Mouse (Mus musculus): Measurements from ENCODE around the gene Itga5. TPM values are rescaled to one million over a fixed set of nuclear protein-coding genes. Genes with fewer than 3 reads are reported as not detected.
A peak's percentile ranks its signal among the peaks of the same experiment; 100 is the strongest.

Itga5 gene
- total and polyA plus RNA-seq, 2 experiments from 2014 or later: 3.8 to 6.8 TPM

- DNase-seq (ENCODE audit: low spot score) (peak; percentile 90), ATAC-seq (ENCODE audit: low FRiP score) (peak; percentile 48)
- 6% methylated on average over 18 of the region's 18 CpGs for WGBS
- Histone ChIP-seq H3K4me2 (ENCODE audit: low read depth, low read length, poor library complexity, severe bottlenecking) (peak overlapping the region; percentile 51), H3K27me3 (ENCODE audit: insufficient read depth, low read length) (no peaks in the 10 kb centered on the region), H3K9ac (replicated peaks; ENCODE audit: low read length, poor library complexity, severe bottlenecking) (peak overlapping the region; percentile 53), H3K9me3 (ENCODE audit: low read length) (no peaks in the 10 kb centered on the region), H3K4me3 (ENCODE audit: low read depth, low read length) (peak overlapping the region; percentile 16), H3K27ac (ENCODE audit: low read depth, low read length) (peak overlapping the region; percentile 97), H3K36me3 (ENCODE audit: insufficient read depth, low read length) (peaks cover 6% of the 10 kb centered on the region; the same call in 1 of the 2 replicates), H3K4me1 (ENCODE audit: insufficient read depth, low read length) (peaks cover 49% of the 10 kb centered on the region)
- TF ChIP-seq CTCF (IDR thresholded peaks at IDR 0.05): no peak
These were observed 66.5 kb downstream of the Itga5 start for GRCm38 (mm10) chr15:103300067-103300471.

GRCm38 (mm10) chr15:103299644-103300043 is 66.9 kb downstream of the Itga5 start:
- H3K4me2 ChIP-seq (ENCODE audit: low read depth, low read length, poor library complexity, severe bottlenecking): peak overlapping the region; percentile 51
- peak overlapping the region; percentile 97 for H3K27ac ChIP-seq (ENCODE audit: low read depth, low read length)
- no peak for TF ChIP-seq CTCF (IDR thresholded peaks at IDR 0.05)
- peak overlapping the region; percentile 53 for H3K9ac ChIP-seq (replicated peaks; ENCODE audit: low read length, poor library complexity, severe bottlenecking)
- no peaks in the 10 kb centered on the region for H3K27me3 ChIP-seq (ENCODE audit: insufficient read depth, low read length)
- DNase-seq (ENCODE audit: low spot score) (no peak), ATAC-seq (ENCODE audit: low FRiP score) (peak; percentile 9; the same call in 1 of the 2 replicates)
- peaks cover 48% of the 10 kb centered on the region for H3K4me1 ChIP-seq (ENCODE audit: insufficient read depth, low read length)
- WGBS: 11% methylated on average over 8 of the region's 8 CpGs
- H3K9me3 ChIP-seq (ENCODE audit: low read length): no peaks in the 10 kb centered on the region
- peaks cover 6% of the 10 kb centered on the region; the same call in 1 of the 2 replicates for H3K36me3 ChIP-seq (ENCODE audit: insufficient read depth, low read length)
- peak overlapping the region; percentile 16; the same call in 1 of the 2 replicates for H3K4me3 ChIP-seq (ENCODE audit: low read depth, low read length)

- TF ChIP-seq CTCF (IDR thresholded peaks at IDR 0.05): no peak
- Histone ChIP-seq H3K36me3 (ENCODE audit: insufficient read depth, low read length) (peaks cover 6% of the 10 kb centered on the region; the same call in 1 of the 2 replicates), H3K27me3 (ENCODE audit: insufficient read depth, low read length) (no peaks in the 10 kb centered on the region), H3K9ac (replicated peaks; ENCODE audit: low read length, poor library complexity, severe bottlenecking) (peak overlapping the region; percentile 53; the same call in 1 of the 2 replicates), H3K4me2 (ENCODE audit: low read depth, low read length, poor library complexity, severe bottlenecking) (no peak overlapping the region), H3K4me3 (ENCODE audit: low read depth, low read length) (no peak overlapping the region), H3K27ac (ENCODE audit: low read depth, low read length) (peak overlapping the region; percentile 97), H3K9me3 (ENCODE audit: low read length) (no peaks in the 10 kb centered on the region), H3K4me1 (ENCODE audit: insufficient read depth, low read length) (peaks cover 42% of the 10 kb centered on the region)
- ATAC-seq (ENCODE audit: low FRiP score) (no peak), DNase-seq (ENCODE audit: low spot score) (no peak)
- 50% methylated on average over 5 of the region's 5 CpGs for WGBS
These were observed 67.5 kb downstream of the Itga5 start for GRCm38 (mm10) chr15:103298861-103299616.

GRCm38 (mm10) chr15:103298026-103298425 is 68.5 kb downstream of the Itga5 start:
- no peaks in the 10 kb centered on the region for H3K9me3 ChIP-seq (ENCODE audit: low read length)
- TF ChIP-seq CTCF (IDR thresholded peaks at IDR 0.05): no peak
- H3K4me1 ChIP-seq (ENCODE audit: insufficient read depth, low read length): peaks cover 36% of the 10 kb centered on the region
- ATAC-seq (ENCODE audit: low FRiP score) (no peak), DNase-seq (ENCODE audit: low spot score) (no peak)
- peaks cover 6% of the 10 kb centered on the region; the same call in 1 of the 2 replicates for H3K36me3 ChIP-seq (ENCODE audit: insufficient read depth, low read length)
- H3K4me2 ChIP-seq (ENCODE audit: low read depth, low read length, poor library complexity, severe bottlenecking): no peak overlapping the region
- no peak overlapping the region for H3K4me3 ChIP-seq (ENCODE audit: low read depth, low read length)
- H3K27ac ChIP-seq (ENCODE audit: low read depth, low read length): peak overlapping the region; percentile 97
- WGBS: 37% methylated on average over 3 of the region's 3 CpGs
- H3K27me3 ChIP-seq (ENCODE audit: insufficient read depth, low read length): no peaks in the 10 kb centered on the region
- no peak overlapping the region for H3K9ac ChIP-seq (replicated peaks; ENCODE audit: low read length, poor library complexity, severe bottlenecking)

GRCm38 (mm10) chr15:103297313-103297712 is 69.2 kb downstream of the Itga5 start:
- WGBS: 36% methylated on average over 6 of the region's 6 CpGs
- H3K27ac ChIP-seq (ENCODE audit: low read depth, low read length): peak overlapping the region; percentile 97
- no peak overlapping the region for H3K9ac ChIP-seq (replicated peaks; ENCODE audit: low read length, poor library complexity, severe bottlenecking)
- no peaks in the 10 kb centered on the region for H3K27me3 ChIP-seq (ENCODE audit: insufficient read depth, low read length)
- peaks cover 8% of the 10 kb centered on the region for H3K36me3 ChIP-seq (ENCODE audit: insufficient read depth, low read length)
- ATAC-seq (ENCODE audit: low FRiP score) (no peak), DNase-seq (ENCODE audit: low spot score) (no peak)
- no peaks in the 10 kb centered on the region for H3K9me3 ChIP-seq (ENCODE audit: low read length)
- no peak for TF ChIP-seq CTCF (IDR thresholded peaks at IDR 0.05)
- no peak overlapping the region for H3K4me2 ChIP-seq (ENCODE audit: low read depth, low read length, poor library complexity, severe bottlenecking)
- peaks cover 30% of the 10 kb centered on the region for H3K4me1 ChIP-seq (ENCODE audit: insufficient read depth, low read length)
- no peak overlapping the region for H3K4me3 ChIP-seq (ENCODE audit: low read depth, low read length)

- TF ChIP-seq CTCF (IDR thresholded peaks at IDR 0.05): no peak
- H3K27me3 ChIP-seq (ENCODE audit: insufficient read depth, low read length): no peaks in the 10 kb centered on the region
- H3K4me1 ChIP-seq (ENCODE audit: insufficient read depth, low read length): peaks cover 18% of the 10 kb centered on the region
- H3K9ac ChIP-seq (replicated peaks; ENCODE audit: low read length, poor library complexity, severe bottlenecking): no peak overlapping the region
- H3K36me3 ChIP-seq (ENCODE audit: insufficient read depth, low read length): peaks cover 17% of the 10 kb centered on the region
- no peak overlapping the region for H3K4me3 ChIP-seq (ENCODE audit: low read depth, low read length)
- WGBS: 19% methylated on average over 5 of the region's 5 CpGs
- ATAC-seq (ENCODE audit: low FRiP score) (no peak), DNase-seq (ENCODE audit: low spot score) (no peak)
- H3K4me2 ChIP-seq (ENCODE audit: low read depth, low read length, poor library complexity, severe bottlenecking): no peak overlapping the region
- no peaks in the 10 kb centered on the region for H3K9me3 ChIP-seq (ENCODE audit: low read length)
- no peak overlapping the region for H3K27ac ChIP-seq (ENCODE audit: low read depth, low read length)
These were observed 70.7 kb downstream of the Itga5 start for GRCm38 (mm10) chr15:103295851-103296250.
